Mouse (Mus musculus) cerebellum, adult 11-12 months (tissue): ENCODE results near the gene Galnt13.
"Not testable (repeated sequence)": the region's sequence is repeated elsewhere in the genome, so short reads cannot be mapped to it uniquely, and the experiment has no call there.

Experiments used
- DNase-seq: peaks from one replicate; pipeline ENCODE4 v3.0.0; 2022

The Galnt13 gene

DNA sequence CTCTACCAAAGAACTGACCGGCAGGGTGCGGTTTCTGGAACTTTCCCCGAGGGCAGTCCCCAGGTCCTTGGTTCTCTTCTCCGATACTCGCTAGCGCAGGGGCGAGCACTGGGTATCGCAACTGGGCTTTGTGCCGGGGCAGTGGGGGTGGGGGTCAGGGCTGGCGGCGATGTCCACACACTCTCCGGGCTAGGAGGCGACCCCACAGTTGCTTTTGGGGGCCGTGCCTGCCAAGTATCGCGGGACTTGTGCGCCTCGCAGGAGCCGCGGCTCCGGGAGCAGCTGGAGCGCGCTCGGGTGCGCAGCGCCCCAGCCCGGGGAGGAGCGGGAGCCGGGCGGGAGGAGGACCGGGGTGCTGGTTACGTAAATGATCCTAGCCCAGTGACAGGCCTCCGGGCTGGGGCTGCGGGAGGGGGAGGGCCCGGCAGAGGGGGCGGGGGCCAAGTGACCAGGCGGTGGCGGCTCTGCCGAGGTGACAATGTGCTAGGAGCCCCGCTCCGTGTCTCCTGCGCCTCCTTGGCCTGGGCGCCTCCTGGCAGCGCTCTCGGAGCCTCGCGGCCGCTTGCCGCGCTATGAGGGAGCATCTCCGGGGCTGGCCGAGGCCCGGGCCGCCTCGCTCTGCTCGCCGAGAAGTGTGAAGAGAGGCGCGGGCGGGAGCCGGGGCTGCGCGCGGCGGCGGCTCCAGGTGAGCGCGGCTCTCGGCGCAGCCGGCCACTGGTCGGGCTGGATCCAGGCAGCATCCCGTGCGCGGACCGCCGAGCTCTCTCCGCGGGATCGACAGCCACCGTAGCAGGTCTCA is at the start of gene Galnt13:
Gene Galnt13, plus strand, starts transcription at position 381 of the 799 bp plus-strand sequence.
- peak; percentile 95 for DNase-seq

GRCm38 (mm10) chr2:54431060-54431459 is 5.1 kb upstream of the Galnt13 start:
- DNase-seq: no peak

DNA sequence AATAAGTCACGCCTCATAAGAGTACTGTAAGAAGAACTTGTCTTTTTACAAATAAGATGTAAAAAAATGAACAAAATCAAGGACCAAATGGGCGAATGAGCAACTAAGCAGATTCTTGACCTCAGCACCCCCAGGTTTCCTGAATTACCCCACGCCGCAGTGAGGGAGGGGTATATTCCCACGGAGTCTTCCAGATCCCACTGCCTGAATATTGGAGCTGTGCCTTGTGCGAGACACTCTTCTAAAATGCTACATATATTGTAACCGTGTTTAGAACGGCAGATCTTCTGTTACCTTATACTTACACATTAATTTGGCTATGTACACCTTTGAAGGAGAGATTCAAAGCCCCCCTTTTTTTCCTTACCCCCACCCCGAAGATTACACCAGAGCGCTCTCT is 737 bp upstream of the Galnt13 start:
- DNase-seq: peak; percentile 62

GRCm38 (mm10) chr2:54436736-54437500 is 801 bp downstream of the Galnt13 start:
- peak; percentile 76 for DNase-seq

DNA sequence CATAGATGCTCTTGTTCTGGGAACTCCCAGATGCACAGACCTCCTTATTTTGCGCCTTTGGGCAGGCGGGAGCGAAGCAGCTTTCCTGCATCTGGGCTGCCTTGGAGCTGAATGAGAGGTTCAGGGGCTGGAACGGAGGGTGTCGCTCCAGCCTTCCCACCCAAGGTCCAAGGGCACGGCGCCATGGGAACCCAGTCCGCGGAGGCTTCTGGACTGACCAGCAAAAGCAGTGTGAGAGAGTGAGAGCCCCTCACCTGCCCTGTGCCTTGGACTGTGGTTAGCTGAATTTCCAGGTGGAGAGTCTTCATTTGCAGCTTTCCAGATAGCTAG is 1.3 kb downstream of the Galnt13 start:
- DNase-seq: peak; percentile 72

GRCm38 (mm10) chr2:54442734-54443500 is 6.8 kb downstream of the Galnt13 start:
- peak; percentile 84 for DNase-seq

DNA sequence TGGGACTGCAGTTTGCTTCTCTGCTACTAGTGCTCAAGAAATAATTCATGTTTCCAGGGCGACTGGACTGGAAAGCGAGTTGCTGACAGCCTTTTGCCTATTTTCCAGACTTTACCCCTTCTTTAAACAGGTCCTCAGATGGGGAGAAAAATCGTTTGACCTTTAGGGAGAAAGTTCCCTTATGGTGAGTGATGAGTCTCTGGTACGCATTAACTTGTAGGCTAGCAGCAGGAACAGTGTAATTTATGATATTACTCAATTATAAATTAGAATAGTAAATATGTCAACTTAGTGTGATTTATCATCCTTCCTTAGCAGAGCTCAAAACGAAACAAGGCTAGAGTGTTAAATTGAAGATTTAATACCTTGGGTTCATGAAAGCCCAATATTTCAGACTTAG is 47.3 kb downstream of the Galnt13 start:
- no peak for DNase-seq

DNA sequence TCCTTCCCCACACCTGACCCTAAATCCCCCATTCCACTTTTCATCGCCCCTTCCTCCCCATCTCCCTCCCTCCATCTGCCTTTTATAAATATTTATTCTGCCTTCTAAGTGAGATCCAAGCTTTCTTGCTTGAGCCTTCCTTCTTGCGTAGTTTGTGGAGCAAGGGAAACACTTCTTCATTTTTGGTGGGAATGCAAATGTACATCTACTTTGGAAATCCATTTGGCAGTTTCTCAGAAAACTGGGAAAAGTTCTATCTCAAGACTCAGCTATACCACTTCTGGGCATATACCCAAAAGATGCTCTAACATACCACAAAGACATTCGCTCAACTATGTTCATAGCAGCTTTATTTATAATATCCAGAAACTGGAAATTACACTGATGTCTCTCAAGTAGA is 86.9 kb downstream of the Galnt13 start:
- DNase-seq: no peak

GRCm38 (mm10) chr2:54527073-54527472 is 91.0 kb downstream of the Galnt13 start:
- no peak for DNase-seq

DNA sequence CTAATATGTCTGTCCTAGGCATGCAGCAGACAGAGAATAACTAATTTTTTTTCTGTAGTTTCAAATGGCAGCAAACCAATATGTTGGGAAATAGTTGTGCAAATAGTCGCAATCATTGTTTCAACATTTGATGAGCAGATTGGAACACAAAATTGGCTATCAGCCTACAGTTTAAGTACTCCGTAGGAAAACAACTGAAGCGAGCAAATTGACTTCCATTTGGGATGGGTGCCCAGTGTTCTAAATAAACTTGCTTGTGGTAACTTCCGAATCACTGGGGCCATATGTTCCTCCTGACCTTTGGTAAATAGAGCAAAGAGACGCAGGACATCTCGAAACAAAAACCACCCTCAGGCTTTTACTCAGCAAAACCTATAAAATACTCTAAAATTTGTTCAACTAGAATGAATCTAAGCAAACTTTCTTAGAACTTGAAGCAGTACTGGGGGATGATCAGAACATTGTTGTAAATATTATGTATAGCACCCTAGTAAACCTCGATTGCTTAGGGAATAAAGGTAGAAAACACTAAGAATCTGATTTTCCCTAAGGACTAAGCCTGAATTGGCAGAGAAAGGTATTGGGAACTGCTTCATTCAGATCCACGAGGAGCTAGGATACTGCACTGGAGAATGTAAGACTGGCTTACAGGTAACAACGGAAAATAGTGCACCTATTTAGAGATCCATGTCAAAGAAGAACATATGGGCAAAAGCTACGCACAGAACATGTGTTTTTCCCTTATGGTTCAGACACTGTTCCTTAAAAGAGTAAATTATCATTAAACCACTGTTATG is 122.4 kb downstream of the Galnt13 start:
- peak; percentile 87 for DNase-seq

DNA sequence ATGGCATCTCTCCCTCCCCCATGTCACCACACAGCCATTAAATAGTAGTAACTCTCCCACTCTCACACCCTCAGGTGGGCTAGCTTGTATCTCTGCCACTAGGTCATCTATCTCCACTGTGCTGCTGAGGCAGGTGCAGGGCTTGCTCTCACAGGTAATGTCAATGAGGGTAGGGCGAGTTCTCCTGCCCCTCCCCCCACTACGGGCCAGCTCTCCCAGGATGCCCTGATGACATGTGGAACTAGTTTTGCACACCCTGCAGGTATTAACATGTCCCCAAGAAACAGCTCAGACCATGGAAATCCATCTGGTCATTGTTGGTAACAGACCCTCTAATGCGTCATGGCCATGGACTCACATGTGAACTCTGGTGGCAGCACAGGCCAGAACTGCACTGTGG is 129.0 kb downstream of the Galnt13 start:
- DNase-seq: no peak

DNA sequence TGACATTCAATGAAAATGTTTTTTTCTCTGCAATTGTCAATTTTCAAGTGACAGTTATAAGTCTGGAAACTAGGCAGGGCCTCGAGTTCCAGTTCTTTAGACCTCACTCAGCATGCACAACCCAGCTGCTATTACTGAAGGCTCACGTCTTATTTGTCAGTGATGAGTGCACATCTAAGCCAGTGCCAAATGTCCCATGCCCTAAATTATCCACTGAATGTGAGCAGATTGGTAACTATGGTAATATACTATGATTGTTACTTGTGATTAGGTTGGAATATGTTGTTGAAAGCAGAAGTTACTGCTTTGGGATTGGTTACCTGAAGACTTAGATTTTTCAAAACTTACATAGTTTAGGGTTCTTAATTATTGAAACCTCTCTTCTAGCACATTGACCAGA is 131.1 kb downstream of the Galnt13 start:
- no peak for DNase-seq

- no peak for DNase-seq
These were observed 131.5 kb downstream of the Galnt13 start for GRCm38 (mm10) chr2:54567632-54568031.

DNA sequence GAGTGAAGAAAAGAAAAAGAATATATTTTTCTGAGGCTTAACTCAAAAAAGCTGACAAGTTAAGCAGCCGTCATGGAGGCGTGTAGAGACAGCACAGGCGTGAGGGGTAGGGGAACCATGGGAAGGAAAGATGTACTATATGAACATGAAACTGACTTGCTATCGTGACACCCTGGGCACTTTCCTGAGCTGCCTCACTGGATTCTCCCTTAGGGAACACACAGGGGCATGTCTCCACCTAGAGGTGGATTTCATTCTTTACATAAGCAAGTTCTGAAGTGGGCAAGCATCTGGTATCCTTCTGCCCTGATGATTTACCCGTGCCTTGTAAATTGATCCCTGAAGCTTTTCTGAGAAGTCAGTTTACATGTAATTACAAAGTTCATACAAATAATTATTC is 277.7 kb downstream of the Galnt13 start:
- DNase-seq: not testable (repeated sequence)

GRCm38 (mm10) chr2:54751232-54751631 is 315.1 kb downstream of the Galnt13 start:
- no peak for DNase-seq

DNA sequence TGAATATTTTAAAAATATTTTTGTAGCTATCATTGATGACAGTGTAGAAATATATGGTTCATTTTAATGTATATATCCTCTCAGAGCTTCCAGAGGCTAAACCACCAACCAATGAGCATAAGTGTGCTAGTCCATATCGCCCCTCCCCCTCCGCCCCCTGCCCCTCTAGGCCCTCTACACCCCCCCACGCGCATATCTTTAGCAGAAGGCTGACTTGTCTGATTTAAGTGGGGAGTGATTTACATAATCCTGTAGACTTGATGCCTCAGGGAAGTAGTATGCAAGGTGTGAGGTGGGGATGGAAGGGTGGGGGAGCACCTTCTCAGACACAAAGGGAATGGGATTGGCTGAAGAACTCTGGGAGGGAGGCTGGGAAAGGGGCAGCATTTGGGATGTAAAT is 323.7 kb downstream of the Galnt13 start:
- no peak for DNase-seq

- no peak for DNase-seq
These were observed 342.7 kb downstream of the Galnt13 start for GRCm38 (mm10) chr2:54778790-54779273.

DNA sequence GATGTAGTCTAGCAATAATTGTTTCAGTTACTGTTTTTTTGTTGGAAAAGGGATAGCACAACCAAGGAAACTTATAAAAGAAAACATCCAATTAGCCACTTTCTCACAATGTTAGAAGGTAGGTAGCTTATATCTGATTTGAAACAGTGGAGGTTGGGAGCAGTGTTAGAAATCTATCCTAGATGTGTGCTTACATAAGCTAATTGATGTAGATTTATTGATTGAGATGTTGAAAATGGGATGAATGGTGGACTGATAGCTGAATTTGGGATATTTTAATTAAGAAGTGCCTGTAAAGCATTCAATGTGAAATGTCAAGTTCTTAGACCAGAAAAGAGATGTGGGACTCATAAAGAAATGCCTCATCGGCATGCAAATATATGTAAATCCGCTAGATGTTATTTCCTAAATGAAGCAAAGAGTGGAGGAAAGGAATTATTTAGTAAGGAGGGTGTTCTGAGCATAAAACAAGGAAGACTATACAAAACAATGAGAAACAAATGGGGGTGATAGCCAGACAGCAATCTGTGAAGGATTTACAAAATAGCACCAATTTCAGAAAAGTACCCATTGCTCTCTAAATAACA is 377.6 kb downstream of the Galnt13 start:
- no peak for DNase-seq

DNA sequence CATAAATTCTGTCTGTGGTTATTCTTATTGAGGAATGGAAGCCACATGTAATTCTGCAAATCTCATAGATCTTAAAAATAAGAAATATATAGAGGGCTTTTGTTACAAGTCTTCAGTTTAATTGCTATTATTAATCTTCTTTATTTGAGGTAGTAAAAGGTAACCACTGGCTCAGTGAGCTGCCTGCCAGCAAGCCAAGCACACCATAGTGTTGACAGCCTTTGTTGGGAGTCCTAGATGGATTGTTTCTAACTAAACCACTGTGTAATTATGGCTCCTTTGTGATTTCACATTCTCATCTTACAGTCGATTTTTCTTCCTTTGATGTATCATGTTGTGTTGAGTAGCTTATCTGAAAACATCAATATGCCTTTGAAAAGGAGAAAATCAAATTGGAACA is 405.1 kb downstream of the Galnt13 start:
- no peak for DNase-seq

DNA sequence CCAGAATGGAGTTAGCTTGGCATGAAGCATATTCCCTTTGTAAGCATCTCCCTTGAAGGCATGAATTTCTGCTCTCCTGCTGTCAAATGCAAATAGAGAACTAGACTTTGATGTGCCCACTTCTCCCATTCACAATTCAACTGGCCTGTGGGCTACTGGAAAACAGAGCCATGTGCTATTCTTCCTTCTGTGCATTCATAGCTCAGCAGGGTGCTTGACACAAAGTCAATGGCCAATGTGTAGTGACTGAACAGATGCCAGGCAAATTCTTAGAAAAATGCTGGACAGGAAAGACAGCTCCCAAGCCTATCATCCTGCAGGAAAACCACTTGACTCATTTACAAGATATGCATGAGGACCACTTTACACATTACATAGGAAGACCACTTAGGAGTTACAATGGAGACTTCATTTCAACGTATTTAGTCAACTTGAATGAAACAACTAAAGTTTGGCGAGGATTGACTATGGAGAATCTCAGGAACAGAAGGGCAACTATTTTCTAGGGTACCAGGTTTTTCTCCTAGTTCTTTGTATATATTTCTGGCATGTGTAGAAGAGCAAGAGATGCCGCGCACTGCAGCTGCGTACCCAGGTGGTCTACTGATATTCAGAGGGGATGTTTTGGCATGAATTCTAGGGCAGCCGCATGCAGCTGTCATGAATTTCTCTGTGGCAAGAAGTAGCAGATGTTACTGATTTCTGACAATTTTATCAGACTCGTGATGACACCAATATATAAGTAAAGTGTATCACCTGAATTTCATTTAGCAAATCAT is 470.4 kb downstream of the Galnt13 start:
- DNase-seq: peak; percentile 69

- no peak for DNase-seq
These were observed 479.1 kb downstream of the Galnt13 start for GRCm38 (mm10) chr2:54915088-54915670.
